Mouse (Mus musculus): ENCODE results near the gene Src.

GRCm38 (mm10) chr2:157426171-157426570 lies 7.9 kb downstream of the Src start:
- no peak for TF ChIP-seq CTCF (IDR thresholded peaks at IDR 0.05; ENCODE audit: low read depth, low read length)
- no peak for TF ChIP-seq POLR2A (IDR thresholded peaks at IDR 0.05; ENCODE audit: extremely low read depth, insufficient read depth, low read length)
